Mouse (Mus musculus): ENCODE measurements around the gene 9130019O22Rik.

- TF ChIP-seq GATA1 (IDR thresholded peaks at IDR 0.05; ENCODE audit: low read length) = no peak
- no peak for TF ChIP-seq TAL1 (IDR thresholded peaks at IDR 0.05; ENCODE audit: low read length)
Measured at GRCm38 (mm10) chr7:127345512-127346325, 41.2 kb downstream of the 9130019O22Rik start, which contains the start of gene Zfp768.
